Mouse (Mus musculus) G1E (cell line): ENCODE data around the gene 4930579F01Rik.

Source experiments
- CTCF ChIP-seq: IDR thresholded peaks from 2 replicates; pipeline ENCODE4 v1.5.1; 2012; ENCODE audit warnings: low read depth, low read length, inconsistent platforms, mixed read lengths
- GATA1 ChIP-seq: IDR thresholded peaks from 2 replicates; pipeline ENCODE4 v1.6.1; 2012; ENCODE audit warnings: borderline replicate concordance, low read length, inconsistent platforms, mixed read lengths

GRCm38 (mm10) chr3:138222511-138222910, 28.9 kb upstream of the 4930579F01Rik start:
- TF ChIP-seq CTCF (no peak), GATA1 (no peak)
